Mouse (Mus musculus) lung, embryonic 14.5 days (tissue): ENCODE data around the gene Ly6g6e. TPM values are rescaled to one million over a fixed set of nuclear protein-coding genes. Genes with fewer than 3 reads are reported as not detected.

Source experiments
- ATAC-seq: fragments of 200-750 bp; cut with Nextera tagmentation; 2 replicates; pipeline ENCODE4 v1.8.0; 2017; ENCODE audit warnings: mild to moderate bottlenecking, moderate TSS enrichment, moderate library complexity; ENCODE audit not compliant: insufficient read depth
- DNase-seq: peaks from one replicate; pipeline ENCODE4 v3.0.0-alpha.2; 2015
- H3K27ac ChIP-seq: fragments of 300-500 bp; sonication (generic); 2 replicates; pipeline ENCODE4 v1.5.1; 2014; ENCODE audit warnings: low read depth, mild to moderate bottlenecking, moderate library complexity
- H3K27me3 ChIP-seq: fragments of 300-500 bp; sonication (generic); 2 replicates; pipeline ENCODE4 v1.6.1; 2014; ENCODE audit warnings: low read length, control low read depth; ENCODE audit not compliant: insufficient read depth
- H3K36me3 ChIP-seq: fragments of 300-500 bp; sonication (generic); 2 replicates; pipeline ENCODE4 v1.6.1; 2014; ENCODE audit warnings: control low read depth; ENCODE audit not compliant: insufficient read depth
- H3K4me1 ChIP-seq: fragments of 300-500 bp; sonication (generic); 2 replicates; pipeline ENCODE4 v1.6.1; 2014; ENCODE audit warnings: antibody characterized with exemption, control low read depth; ENCODE audit not compliant: insufficient read depth
- H3K4me2 ChIP-seq: fragments of 300-500 bp; sonication (generic); 2 replicates; pipeline ENCODE4 v1.6.1; 2014; ENCODE audit warnings: mild to moderate bottlenecking
- H3K4me3 ChIP-seq: fragments of 300-500 bp; sonication (generic); 2 replicates; pipeline ENCODE4 v1.5.1; 2014; ENCODE audit warnings: low read depth, low read length
- H3K9ac ChIP-seq: fragments of 300-500 bp; sonication (generic); 2 replicates; pipeline ENCODE4 v1.6.1; 2014
- H3K9me3 ChIP-seq: fragments of 300-500 bp; sonication (generic); 2 replicates; pipeline ENCODE4 v1.6.1; 2016; ENCODE audit warnings: low read depth, low read length, control low read depth
- CTCF ChIP-seq: IDR thresholded peaks from 2 replicates; pipeline ENCODE4 v1.5.1; 2016; ENCODE audit warnings: antibody characterized with exemption, low read depth
- WGBS: fragments of 180-500 bp; shearing (Covaris S2); extraction: QIAGEN DNeasy Blood & Tissue Kit; methylation state at CpG from one replicate; pipeline ENCODE4 v1.1.7; 2014; 5-methylcytosine and 5-hydroxymethylcytosine counted together
- polyA plus RNA-seq: library from polyadenylated mRNA; unstranded; fragments of >200 nt; fragmentation: Nextera tagmentation; extraction: Ambion mirVana; gene quantifications from 2 replicates; pipeline ENCODE4 v1.2.1, GENCODE M21; 2014

Gene Ly6g6e
- polyA plus RNA-seq, 1 experiment from 2014 or later, result 0.43 TPM

- peaks cover 29% of the 10 kb centered on the region for H3K4me1 ChIP-seq
Observed at GRCm38 (mm10) chr17:35050126-35050750, 26.5 kb upstream of the Ly6g6e start.

GRCm38 (mm10) chr17:35051156-35052086 lies 25.3 kb upstream of the Ly6g6e start:
- no peaks in the 10 kb centered on the region for H3K9me3 ChIP-seq
- peaks cover 29% of the 10 kb centered on the region for H3K4me1 ChIP-seq
- H3K27me3 ChIP-seq, result no peaks in the 10 kb centered on the region
- no peak for TF ChIP-seq CTCF
- peak overlapping the region; percentile 87 for H3K9ac ChIP-seq
- peak overlapping the region; percentile 92 for H3K4me2 ChIP-seq
- ATAC-seq (peak; percentile 54), DNase-seq (peak; percentile 84)
- H3K27ac ChIP-seq, result peak overlapping the region; percentile 99
- H3K4me3 ChIP-seq, result peak overlapping the region; percentile 54
- WGBS, result under 1% methylated on average over 21 of the region's 21 CpGs
- peaks cover 44% of the 10 kb centered on the region for H3K36me3 ChIP-seq

More at GRCm38 (mm10) chr17:35050126-35050750, 26.5 kb upstream of the Ly6g6e start:
- H3K4me3 ChIP-seq, result peak overlapping the region; percentile 54
- peak overlapping the region; percentile 92 for H3K4me2 ChIP-seq
- H3K27me3 ChIP-seq, result no peaks in the 10 kb centered on the region
- H3K9ac ChIP-seq, result peak overlapping the region; percentile 87
- H3K27ac ChIP-seq, result peak overlapping the region; percentile 99
- WGBS, result under 1% methylated on average over 27 of the region's 27 CpGs
- ATAC-seq, result peak; percentile 41
- DNase-seq, result peak; percentile 84
- no peaks in the 10 kb centered on the region for H3K9me3 ChIP-seq
- peaks cover 32% of the 10 kb centered on the region for H3K36me3 ChIP-seq
- no peak for TF ChIP-seq CTCF

GRCm38 (mm10) chr17:35052271-35052798 lies 24.4 kb upstream of the Ly6g6e start:
- H3K36me3 ChIP-seq, result peaks cover 52% of the 10 kb centered on the region
- DNase-seq (no peak), ATAC-seq (no peak)
- H3K27me3 ChIP-seq, result no peaks in the 10 kb centered on the region
- peak overlapping the region; percentile 54 for H3K4me3 ChIP-seq
- TF ChIP-seq CTCF, result no peak
- H3K9ac ChIP-seq, result peak overlapping the region; percentile 87
- H3K9me3 ChIP-seq, result no peaks in the 10 kb centered on the region
- peak overlapping the region; percentile 99 for H3K27ac ChIP-seq
- peak overlapping the region; percentile 92 for H3K4me2 ChIP-seq
- 71% methylated on average over 12 of the region's 12 CpGs for WGBS
- H3K4me1 ChIP-seq, result peaks cover 24% of the 10 kb centered on the region

GRCm38 (mm10) chr17:35055691-35056495 lies 20.8 kb upstream of the Ly6g6e start:
- Histone ChIP-seq H3K36me3 (peaks cover 75% of the 10 kb centered on the region), H3K4me1 (peaks cover 15% of the 10 kb centered on the region), H3K9me3 (no peaks in the 10 kb centered on the region), H3K27me3 (no peaks in the 10 kb centered on the region), H3K4me3 (no peak overlapping the region), H3K27ac (no peak overlapping the region), H3K9ac (no peak overlapping the region), H3K4me2 (no peak overlapping the region)
- no peak for ATAC-seq
- WGBS, result 89% methylated on average over 7 of the region's 7 CpGs
- no peak for DNase-seq
- no peak for TF ChIP-seq CTCF

GRCm38 (mm10) chr17:35057090-35057489 lies 19.6 kb upstream of the Ly6g6e start:
- Histone ChIP-seq H3K4me2 (no peak overlapping the region), H3K9me3 (no peaks in the 10 kb centered on the region), H3K4me1 (peaks cover 13% of the 10 kb centered on the region), H3K4me3 (no peak overlapping the region), H3K36me3 (peaks cover 84% of the 10 kb centered on the region), H3K27ac (no peak overlapping the region), H3K9ac (no peak overlapping the region), H3K27me3 (no peaks in the 10 kb centered on the region)
- DNase-seq, result no peak
- no peak for ATAC-seq
- TF ChIP-seq CTCF, result no peak
- 66% methylated on average over 3 of the region's 3 CpGs for WGBS

- Histone ChIP-seq H3K9me3 (no peaks in the 10 kb centered on the region), H3K4me2 (peak overlapping the region; percentile 97), H3K27me3 (no peaks in the 10 kb centered on the region), H3K36me3 (peaks cover 83% of the 10 kb centered on the region), H3K9ac (0 out of 2 replicates have a peak overlapping the region, but pooled peaks have one; percentile 83), H3K4me3 (peak overlapping the region; percentile 84), H3K27ac (peak overlapping the region; percentile 93; the same call in 1 of the 2 replicates), H3K4me1 (peaks cover 10% of the 10 kb centered on the region)
- 49% methylated on average over 9 of the region's 9 CpGs for WGBS
- DNase-seq (no peak), ATAC-seq (peak; percentile 0; the same call in 1 of the 2 replicates)
- TF ChIP-seq CTCF, result no peak
Observed at GRCm38 (mm10) chr17:35058316-35058715, 18.4 kb upstream of the Ly6g6e start.
